ENCODE assay signal across 8 mouse cellular contexts in the genomic region with DNA sequence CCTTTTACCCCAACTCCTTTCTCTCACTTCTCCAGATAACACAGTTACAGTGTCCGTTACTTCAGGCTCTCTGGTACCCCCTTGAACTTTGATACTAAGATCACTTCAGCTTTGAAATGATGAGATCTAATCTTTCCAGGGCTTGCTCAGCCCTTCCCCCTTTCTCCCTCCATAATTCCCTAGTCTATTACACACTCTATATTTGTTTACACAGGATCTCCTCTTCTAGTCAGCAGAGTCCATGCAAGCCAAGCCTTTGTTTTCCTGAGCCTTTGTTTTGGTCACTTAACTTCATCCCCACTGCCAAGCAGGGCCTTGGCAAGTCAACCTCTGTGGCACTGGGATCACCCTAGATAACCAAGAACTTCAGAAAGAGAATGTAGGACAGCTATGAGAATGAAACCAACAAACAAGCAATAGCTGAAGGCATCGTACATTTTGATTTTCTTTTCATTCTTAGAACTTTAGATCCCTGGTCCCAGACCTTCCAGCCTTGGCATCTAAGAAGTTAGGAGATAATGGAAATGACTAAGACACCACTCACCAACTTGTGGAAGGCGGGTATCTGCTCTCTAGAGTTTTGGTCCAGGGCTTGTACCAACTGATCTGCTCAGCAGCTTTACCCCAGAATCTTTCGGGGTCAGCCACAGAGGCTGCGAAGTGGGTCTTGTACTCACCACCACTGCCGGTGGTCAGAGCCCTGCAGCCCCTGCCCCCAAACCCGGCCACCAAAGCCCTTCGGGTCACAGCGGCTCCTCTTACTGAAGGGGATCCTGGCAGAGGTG. TPM values are rescaled to one million over a fixed set of nuclear protein-coding genes. Genes with fewer than 3 reads are reported as not detected.
DNase-seq lines count a peak whose midpoint lies in the region; ATAC-seq and TF ChIP-seq lines count a peak whose summit lies in the region.

No protein-coding gene starts in this region.

- peak overlapping the region; percentile 44 for H3K9ac ChIP-seq in intestine, embryonic 15.5 days
- peak overlapping the region; percentile 64 for H3K9ac ChIP-seq in neural tube, embryonic 13.5 days

- H3K27me3 ChIP-seq in forebrain, embryonic 10.5 days (ENCODE audit: poor library complexity, severe bottlenecking), result no peaks in the 10 kb centered on the region
- H3K27me3 ChIP-seq in intestine, embryonic 15.5 days (replicated peaks), result no peaks in the 10 kb centered on the region
- H3K27me3 ChIP-seq in neural tube, embryonic 13.5 days, result no peaks in the 10 kb centered on the region

- H3K27ac ChIP-seq in left cerebral cortex, adult 2 months, result no peak overlapping the region
- H3K27ac ChIP-seq in forebrain, embryonic 10.5 days, result peak overlapping the region; percentile 86
- H3K27ac ChIP-seq in intestine, embryonic 15.5 days, result no peak overlapping the region
- no peak overlapping the region for H3K27ac ChIP-seq in neural tube, embryonic 13.5 days (replicated peaks)

- H3K4me3 ChIP-seq in left cerebral cortex, adult 2 months, result peak overlapping the region; percentile 39
- peak overlapping the region; percentile 64 for H3K4me3 ChIP-seq in forebrain, embryonic 10.5 days
- H3K4me3 ChIP-seq in intestine, embryonic 15.5 days (replicated peaks), result peak overlapping the region; percentile 43
- H3K4me3 ChIP-seq in neural tube, embryonic 13.5 days, result peak overlapping the region; percentile 39

- DNase-seq in left cerebral cortex, adult 2 months (ENCODE audit: extremely low spot score in 1 of 2, low spot score in 2 of 2), result no peak
- DNase-seq in left cerebral cortex, postnatal 36 days (ENCODE audit: low spot score in 2 of 2), result no peak
- DNase-seq in forebrain, embryonic 10.5 days (ENCODE audit: extremely low spot score, low spot score), result no peak
- DNase-seq in layer of hippocampus, adult 18-20 months (ENCODE audit: low spot score in 2 of 2), result no peak
- no peak for DNase-seq in cerebellum, adult 11-12 months
- DNase-seq in thymus, adult 18-20 months, result no peak

- 7% methylated on average over 9 of the region's 9 CpGs for WGBS in forebrain, embryonic 10.5 days
- 17% methylated on average over 9 of the region's 9 CpGs for WGBS in intestine, embryonic 15.5 days
- 14% methylated on average over 9 of the region's 9 CpGs for WGBS in neural tube, embryonic 13.5 days

- H3K9me3 ChIP-seq in forebrain, embryonic 10.5 days, result no peaks in the 10 kb centered on the region
- no peaks in the 10 kb centered on the region for H3K9me3 ChIP-seq in intestine, embryonic 15.5 days
- no peaks in the 10 kb centered on the region for H3K9me3 ChIP-seq in neural tube, embryonic 13.5 days

- peak; percentile 51 for ATAC-seq in intestine, embryonic 15.5 days
- ATAC-seq in neural tube, embryonic 13.5 days (ENCODE audit: low read depth), result peak; percentile 8; the same call in 1 of the 2 replicates

- no peaks in the 10 kb centered on the region for H3K36me3 ChIP-seq in forebrain, embryonic 10.5 days (replicated peaks)
- H3K36me3 ChIP-seq in intestine, embryonic 15.5 days, result no peaks in the 10 kb centered on the region
- no peaks in the 10 kb centered on the region for H3K36me3 ChIP-seq in neural tube, embryonic 13.5 days

- peaks cover 24% of the 10 kb centered on the region for H3K4me1 ChIP-seq in forebrain, embryonic 10.5 days
- no peaks in the 10 kb centered on the region for H3K4me1 ChIP-seq in intestine, embryonic 15.5 days (replicated peaks)
- peaks cover 14% of the 10 kb centered on the region for H3K4me1 ChIP-seq in neural tube, embryonic 13.5 days (replicated peaks)

- peak overlapping the region; percentile 78 for H3K4me2 ChIP-seq in intestine, embryonic 15.5 days (replicated peaks)
- H3K4me2 ChIP-seq in neural tube, embryonic 13.5 days, result peak overlapping the region; percentile 55

- no peak for TF ChIP-seq CTCF in left cerebral cortex, adult 2 months (IDR thresholded peaks at IDR 0.05)

- intact Hi-C loops in left cerebral cortex, adult 2 months (cut with DNase I), result no loop called here
- intact Hi-C loops in left cerebral cortex, postnatal 36 days (cut with DNase I), result no loop called here

RNA-seq across cellular contexts. Expression of a gene that starts 0.5 kb away (rescaled TPM):
- total RNA-seq in left cerebral cortex, adult 2 months (2021), result 1 to 10 TPM in 1 of 2 experiments, under 1 TPM in 1; 0.82 to 1.2 TPM
- total RNA-seq in left cerebral cortex, postnatal 36 days (2021), result under 1 TPM; 0.54 to 0.91 TPM
- 2.6 and 2.7 TPM in 2 replicates for polyA plus RNA-seq in forebrain, embryonic 10.5 days (2016; fragmentation: Nextera tagmentation; extraction: Ambion mirVana)
- polyA plus RNA-seq in intestine, embryonic 15.5 days (2015; fragmentation: Nextera tagmentation; extraction: Ambion mirVana), result 1.2 and 1.6 TPM in 2 replicates
- 0.80 and 0.84 TPM in 2 replicates for polyA plus RNA-seq in neural tube, embryonic 13.5 days (2015; fragmentation: Nextera tagmentation; extraction: Ambion mirVana)
- total RNA-seq in layer of hippocampus, adult 18-20 months (2021), result 1 to 10 TPM; 1.1 to 1.5 TPM
